Mouse (Mus musculus) MEL (cell line): ENCODE measurements around the gene Oas3.

Experiments
- CTCF ChIP-seq, 3 experiments: IDR thresholded peaks in 2 of 3; conservative IDR thresholded peaks in 1 of 3; 2 replicates each; pipeline ENCODE4 v1.5.1; 2011 to 2012; ENCODE audit warnings: low read length in 3 of 3, low read depth in 2 of 3, mild to moderate bottlenecking in 2 of 3, improper control_type of control experiment in 1 of 3, inconsistent platforms in 1 of 3, mixed read lengths in 1 of 3, moderate library complexity in 1 of 3; ENCODE audit not compliant: control insufficient read depth in 1 of 3, insufficient read depth in 1 of 3, poor library complexity in 1 of 3, severe bottlenecking in 1 of 3
- POLR2A ChIP-seq, 2 experiments: IDR thresholded peaks; 2 replicates each; pipeline ENCODE4 v1.6.1; 2011 to 2012; ENCODE audit warnings: low read length in 2 of 2, mild to moderate bottlenecking in 2 of 2, control low read depth in 1 of 2, improper control_type of control experiment in 1 of 2, low read depth in 1 of 2, moderate library complexity in 1 of 2; ENCODE audit not compliant: control insufficient read depth in 1 of 2, insufficient read depth in 1 of 2, poor library complexity in 1 of 2
- POLR2AphosphoS5 ChIP-seq: IDR thresholded peaks from 2 replicates; pipeline ENCODE4 v1.6.1; 2012; ENCODE audit warnings: low read depth, borderline replicate concordance, mild to moderate bottlenecking, inconsistent platforms, low read length, moderate library complexity, mixed read lengths
- TCF12 ChIP-seq: IDR thresholded peaks from 2 replicates; pipeline ENCODE4 v1.6.1; 2014; ENCODE audit warnings: low read depth, mild to moderate bottlenecking, inconsistent platforms, low read length, improper control_type of control experiment, moderate library complexity
- ZC3H11A ChIP-seq: IDR thresholded peaks from 2 replicates; pipeline ENCODE4 v1.6.1; 2012; ENCODE audit warnings: low read depth, mild to moderate bottlenecking, inconsistent platforms, low read length, improper control_type of control experiment
- ZMIZ1 ChIP-seq: IDR thresholded peaks from 2 replicates; pipeline ENCODE4 v1.6.1; 2012; ENCODE audit warnings: low read depth, mild to moderate bottlenecking, inconsistent platforms, low read length, improper control_type of control experiment, moderate library complexity

DNA sequence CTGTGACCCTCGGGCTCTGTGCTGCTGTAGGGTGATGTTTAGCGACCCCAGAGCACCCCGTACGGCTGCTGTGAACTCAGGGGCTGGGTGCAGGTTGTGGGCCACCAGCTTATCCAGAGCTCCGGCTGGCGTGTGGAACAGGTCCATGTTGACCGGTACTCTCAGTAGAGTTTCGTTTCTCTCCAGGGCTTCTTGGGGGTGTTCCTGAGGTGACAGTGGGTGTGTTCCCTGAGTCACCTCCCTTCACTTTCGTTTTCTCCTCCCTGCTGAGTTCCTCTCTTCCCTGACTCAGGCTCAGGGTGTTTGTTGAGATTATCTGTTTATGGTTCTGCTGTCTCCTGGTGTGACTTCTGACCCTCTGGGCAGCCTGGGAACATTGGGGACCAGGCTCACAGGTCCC lies at the start of gene Oas3:
- TF ChIP-seq POLR2AphosphoS5 (no peak), ZMIZ1 (no peak), CTCF (IDR thresholded peaks at IDR 0.05 in 2 of 3, conservative IDR thresholded peaks at IDR 0.05 in 1 of 3; ENCODE audit: control insufficient read depth in 1 of 3, insufficient read depth in 1 of 3, low read depth in 2 of 3, low read length in 3 of 3, poor library complexity in 1 of 3, severe bottlenecking in 1 of 3) (no peak), POLR2A (IDR thresholded peaks at IDR 0.05; ENCODE audit: control insufficient read depth in 1 of 2, insufficient read depth in 1 of 2, low read depth in 1 of 2, low read length in 2 of 2, poor library complexity in 1 of 2) (no peak), TCF12 (no peak), ZC3H11A (no peak)
